Mouse (Mus musculus) testis, adult 2 months (tissue): Measurements from ENCODE around the gene Aamp.

Source experiments
- CTCF ChIP-seq: fragments of 200-500 bp; IDR thresholded peaks from 2 replicates; pipeline ENCODE4 v1.5.1; 2012; ENCODE audit warnings: low read depth, mild to moderate bottlenecking, inconsistent platforms, low read length, moderate library complexity; ENCODE audit not compliant: control insufficient read depth, insufficient read depth, insufficient replicate concordance
- POLR2A ChIP-seq: fragments of 200-500 bp; IDR thresholded peaks from 2 replicates; pipeline ENCODE4 v1.6.1; 2012; ENCODE audit warnings: low read depth, mild to moderate bottlenecking, inconsistent platforms, low read length, moderate library complexity; ENCODE audit not compliant: control insufficient read depth

- TF ChIP-seq CTCF (no peak), POLR2A (no peak)
These were observed 7.5 kb downstream of the Aamp start for GRCm38 (mm10) chr1:74277041-74277440.
